Mouse (Mus musculus): Measurements from ENCODE around the gene Scnn1a. TPM values are rescaled to one million over a fixed set of nuclear protein-coding genes. Genes with fewer than 3 reads are reported as not detected.
A peak's percentile ranks its signal among the peaks of the same experiment; 100 is the strongest.

Scnn1a gene
- polyA plus RNA-seq, 1 experiment from 2014 or later: 0.93 TPM

DNA sequence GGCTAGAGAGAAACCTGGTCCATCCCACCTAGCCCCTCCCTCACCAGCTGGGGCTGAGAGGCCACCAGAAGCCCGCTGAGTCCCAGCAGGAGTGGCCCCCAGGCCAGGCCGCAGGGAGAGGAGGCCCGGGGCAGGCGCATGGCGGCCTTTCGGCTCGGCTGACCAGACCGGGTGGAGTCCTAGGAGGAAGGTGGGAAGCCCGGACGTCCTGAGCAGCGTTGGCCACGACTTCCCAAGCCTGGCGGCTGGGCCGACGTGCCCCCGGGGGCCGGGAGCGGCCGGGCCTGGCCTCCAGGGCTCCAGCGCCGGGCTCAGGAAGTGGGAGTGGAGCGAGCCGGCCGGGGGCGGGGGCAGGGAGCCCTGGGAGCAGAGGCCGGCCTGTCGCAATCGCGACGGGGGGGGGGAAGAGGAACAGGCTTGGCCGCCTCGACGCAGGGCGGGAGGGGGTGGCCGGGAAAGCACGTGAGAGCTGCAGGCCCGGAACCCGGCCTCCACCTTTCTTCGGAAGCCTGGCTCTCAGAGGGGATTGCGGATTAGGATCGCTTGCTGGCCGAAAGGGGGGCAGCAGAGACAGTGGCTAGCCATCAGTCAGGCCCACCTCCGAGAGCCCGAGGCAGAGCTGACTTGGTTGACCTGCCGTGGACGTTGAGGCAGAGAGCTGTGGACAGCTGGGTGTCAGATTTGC lies 6.8 kb upstream of the Scnn1a start, which contains the start of gene Ltbr:
TSS of gene Ltbr (minus strand) at position 340 of the 685 bp plus-strand sequence.
- peak; percentile 74 for ATAC-seq (replicated peaks; ENCODE audit: insufficient number of reproducible peaks, low FRiP score, low TSS enrichment)
- Histone ChIP-seq H3K4me1 (ENCODE audit: control insufficient read depth, insufficient read depth, low read length) (peaks cover 25% of the 10 kb centered on the region), H3K27me3 (ENCODE audit: control insufficient read depth, insufficient read depth, low read length) (no peaks in the 10 kb centered on the region), H3K27ac (ENCODE audit: low read depth, low read length) (peak within 1 kb of the TSS; percentile 32), H3K4me2 (peak within 1 kb of the TSS; percentile 78), H3K36me3 (ENCODE audit: control insufficient read depth, insufficient read depth, low read length) (0 out of 2 replicates have a peak, but pooled peaks cover 2% of the 10 kb centered on the region), H3K4me3 (ENCODE audit: low read depth, low read length) (peak within 1 kb of the TSS; percentile 47), H3K9ac (ENCODE audit: low read depth, low read length) (peak within 1 kb of the TSS; percentile 88), H3K9me3 (replicated peaks; ENCODE audit: control insufficient read depth, low read length) (no peaks in the 10 kb centered on the region)
- WGBS (ENCODE audit: insufficient replicate concordance): 2% methylated on average over 40 of the region's 46 CpGs

DNA sequence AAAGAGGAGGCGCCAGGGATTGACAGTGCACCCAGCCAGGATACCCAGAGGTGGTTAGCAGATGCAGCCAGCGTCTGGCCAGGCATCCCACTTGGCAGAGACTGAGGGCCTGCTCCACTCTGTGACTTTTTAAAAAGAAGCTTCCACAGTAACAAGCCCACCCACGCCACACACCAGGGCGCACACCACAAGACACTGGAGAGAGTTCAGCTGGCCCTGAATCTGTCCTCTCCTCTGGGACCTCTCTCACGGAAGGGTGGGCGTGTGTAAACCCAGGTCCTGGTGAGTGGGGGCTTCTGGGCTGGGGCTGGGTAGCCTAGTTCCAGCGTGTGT lies 6.3 kb upstream of the Scnn1a start:
- H3K9me3 ChIP-seq (replicated peaks; ENCODE audit: control insufficient read depth, low read length): no peaks in the 10 kb centered on the region
- peak overlapping the region; percentile 32; the same call in 1 of the 2 replicates for H3K27ac ChIP-seq (ENCODE audit: low read depth, low read length)
- H3K4me2 ChIP-seq: peak overlapping the region; percentile 78
- H3K27me3 ChIP-seq (ENCODE audit: control insufficient read depth, insufficient read depth, low read length): no peaks in the 10 kb centered on the region; the same call in 1 of the 2 replicates
- H3K4me3 ChIP-seq (ENCODE audit: low read depth, low read length): peak overlapping the region; percentile 47
- 0 out of 2 replicates have a peak, but pooled peaks cover 2% of the 10 kb centered on the region for H3K36me3 ChIP-seq (ENCODE audit: control insufficient read depth, insufficient read depth, low read length)
- ATAC-seq (replicated peaks; ENCODE audit: insufficient number of reproducible peaks, low FRiP score, low TSS enrichment): peak; percentile 14; the same call in 1 of the 2 replicates
- peaks cover 24% of the 10 kb centered on the region for H3K4me1 ChIP-seq (ENCODE audit: control insufficient read depth, insufficient read depth, low read length)
- H3K9ac ChIP-seq (ENCODE audit: low read depth, low read length): peak overlapping the region; percentile 88
- 48% methylated on average over 7 of the region's 7 CpGs for WGBS (ENCODE audit: insufficient replicate concordance)

GRCm38 (mm10) chr6:125314746-125315145 lies 5.7 kb upstream of the Scnn1a start:
- no peak for ATAC-seq (replicated peaks; ENCODE audit: insufficient number of reproducible peaks, low FRiP score, low TSS enrichment)
- H3K4me2 ChIP-seq: no peak overlapping the region
- WGBS (ENCODE audit: insufficient replicate concordance): 74% methylated on average over 6 of the region's 6 CpGs
- H3K9ac ChIP-seq (ENCODE audit: low read depth, low read length): no peak overlapping the region
- H3K27me3 ChIP-seq (ENCODE audit: control insufficient read depth, insufficient read depth, low read length): peaks cover 4% of the 10 kb centered on the region
- no peaks in the 10 kb centered on the region for H3K9me3 ChIP-seq (replicated peaks; ENCODE audit: control insufficient read depth, low read length)
- peaks cover 21% of the 10 kb centered on the region for H3K4me1 ChIP-seq (ENCODE audit: control insufficient read depth, insufficient read depth, low read length)
- H3K27ac ChIP-seq (ENCODE audit: low read depth, low read length): no peak overlapping the region
- no peak overlapping the region for H3K4me3 ChIP-seq (ENCODE audit: low read depth, low read length)
- H3K36me3 ChIP-seq (ENCODE audit: control insufficient read depth, insufficient read depth, low read length): 0 out of 2 replicates have a peak, but pooled peaks cover 2% of the 10 kb centered on the region

DNA sequence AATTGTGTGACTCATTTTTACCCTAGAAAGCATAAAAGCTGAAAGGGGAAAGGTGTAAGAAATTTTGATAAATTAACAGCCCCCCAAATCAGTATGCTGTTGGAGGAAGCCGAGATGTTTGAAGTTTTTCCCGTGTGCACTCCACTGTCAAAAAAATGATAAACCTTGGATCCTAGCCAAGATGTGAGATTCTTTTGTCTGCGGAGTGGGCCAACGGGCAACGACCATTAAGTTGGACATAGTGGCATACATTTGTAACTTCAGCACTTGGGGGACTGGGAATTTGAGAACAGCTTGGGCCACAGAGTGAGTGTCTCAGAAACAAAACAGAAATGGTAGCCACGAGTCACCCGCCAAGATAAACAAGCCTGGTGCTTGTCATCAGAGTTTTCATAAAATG lies 3.4 kb upstream of the Scnn1a start:
- Histone ChIP-seq H3K4me1 (ENCODE audit: control insufficient read depth, insufficient read depth, low read length) (peaks cover 22% of the 10 kb centered on the region), H3K9me3 (replicated peaks; ENCODE audit: control insufficient read depth, low read length) (no peaks in the 10 kb centered on the region), H3K27ac (ENCODE audit: low read depth, low read length) (no peak overlapping the region), H3K4me2 (no peak overlapping the region), H3K36me3 (ENCODE audit: control insufficient read depth, insufficient read depth, low read length) (no peaks in the 10 kb centered on the region), H3K9ac (ENCODE audit: low read depth, low read length) (no peak overlapping the region), H3K4me3 (ENCODE audit: low read depth, low read length) (no peak overlapping the region), H3K27me3 (ENCODE audit: control insufficient read depth, insufficient read depth, low read length) (peaks cover 27% of the 10 kb centered on the region)
- WGBS (ENCODE audit: insufficient replicate concordance): 50% methylated on average over 7 of the region's 7 CpGs
- ATAC-seq (replicated peaks; ENCODE audit: insufficient number of reproducible peaks, low FRiP score, low TSS enrichment): no peak

DNA sequence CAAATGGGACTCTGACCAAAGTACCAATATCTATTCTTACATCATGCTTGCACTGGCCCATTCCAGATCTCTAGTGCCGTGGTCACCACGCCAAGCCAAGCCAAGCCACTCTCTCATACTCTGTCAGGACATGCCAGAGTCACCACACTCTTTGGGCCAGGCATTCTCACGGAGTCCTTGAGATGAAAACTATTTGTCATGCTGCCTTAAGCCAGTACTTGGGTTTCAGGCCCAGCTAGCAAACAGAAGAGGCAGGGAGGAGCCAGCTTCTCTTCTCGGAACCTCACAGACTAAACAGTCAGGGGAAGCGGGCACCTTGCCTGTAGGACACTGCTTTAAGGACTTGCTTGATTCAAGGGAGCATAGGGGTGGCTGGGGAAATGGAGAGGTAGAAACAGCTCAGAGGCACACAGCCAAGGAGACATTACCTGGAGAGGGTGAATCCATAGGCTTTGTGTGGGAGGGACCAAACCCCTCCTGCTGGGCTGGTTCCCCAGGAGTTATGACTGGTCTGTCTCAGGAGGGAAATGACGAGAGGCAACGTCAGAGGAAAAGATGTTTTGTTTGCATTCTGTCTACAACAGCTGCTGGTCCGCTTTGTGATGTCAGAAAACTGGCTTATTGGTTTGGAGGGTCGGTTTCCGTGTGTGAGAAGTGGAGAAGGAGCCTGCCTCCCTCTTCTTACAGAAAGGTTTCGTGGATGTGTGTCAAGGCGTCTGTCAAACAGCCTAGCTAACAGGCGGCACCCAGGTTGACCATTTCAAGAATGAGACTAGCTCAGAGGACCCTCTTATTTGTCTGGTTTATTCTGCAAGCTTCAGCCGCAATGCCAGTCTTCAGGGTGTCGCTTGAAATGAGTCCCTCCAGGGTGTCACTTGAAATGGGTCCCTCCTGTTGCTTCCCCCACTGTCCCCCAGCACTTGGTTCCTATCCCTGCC lies 1.2 kb upstream of the Scnn1a start:
- Histone ChIP-seq H3K4me3 (ENCODE audit: low read depth, low read length) (no peak overlapping the region), H3K9ac (ENCODE audit: low read depth, low read length) (no peak overlapping the region), H3K4me1 (ENCODE audit: control insufficient read depth, insufficient read depth, low read length) (peaks cover 8% of the 10 kb centered on the region), H3K27ac (ENCODE audit: low read depth, low read length) (no peak overlapping the region), H3K27me3 (ENCODE audit: control insufficient read depth, insufficient read depth, low read length) (peaks cover 44% of the 10 kb centered on the region), H3K36me3 (ENCODE audit: control insufficient read depth, insufficient read depth, low read length) (no peaks in the 10 kb centered on the region), H3K9me3 (replicated peaks; ENCODE audit: control insufficient read depth, low read length) (no peaks in the 10 kb centered on the region), H3K4me2 (no peak overlapping the region)
- ATAC-seq (replicated peaks; ENCODE audit: insufficient number of reproducible peaks, low FRiP score, low TSS enrichment): no peak
- WGBS (ENCODE audit: insufficient replicate concordance): 58% methylated on average over 15 of the region's 15 CpGs

- Histone ChIP-seq H3K27me3 (ENCODE audit: control insufficient read depth, insufficient read depth, low read length) (peaks cover 44% of the 10 kb centered on the region), H3K9ac (ENCODE audit: low read depth, low read length) (no peak overlapping the region), H3K9me3 (replicated peaks; ENCODE audit: control insufficient read depth, low read length) (no peaks in the 10 kb centered on the region), H3K4me1 (ENCODE audit: control insufficient read depth, insufficient read depth, low read length) (peaks cover 7% of the 10 kb centered on the region; the same call in 1 of the 2 replicates), H3K27ac (ENCODE audit: low read depth, low read length) (no peak overlapping the region), H3K36me3 (ENCODE audit: control insufficient read depth, insufficient read depth, low read length) (no peaks in the 10 kb centered on the region), H3K4me3 (ENCODE audit: low read depth, low read length) (no peak overlapping the region), H3K4me2 (no peak overlapping the region)
- no peak for ATAC-seq (replicated peaks; ENCODE audit: insufficient number of reproducible peaks, low FRiP score, low TSS enrichment)
Measured at GRCm38 (mm10) chr6:125319919-125320296, 551 bp upstream of the Scnn1a start.

- Histone ChIP-seq H3K27me3 (ENCODE audit: control insufficient read depth, insufficient read depth, low read length) (peaks cover 46% of the 10 kb centered on the region), H3K9ac (ENCODE audit: low read depth, low read length) (no peak overlapping the region)
- 11% methylated on average over 26 of the region's 26 CpGs for WGBS (ENCODE audit: insufficient replicate concordance)
Measured at GRCm38 (mm10) chr6:125321114-125321855, 826 bp downstream of the Scnn1a start.

GRCm38 (mm10) chr6:125322794-125323193 lies 2.3 kb downstream of the Scnn1a start:
- H3K27ac ChIP-seq (ENCODE audit: low read depth, low read length): no peak overlapping the region
- ATAC-seq (replicated peaks; ENCODE audit: insufficient number of reproducible peaks, low FRiP score, low TSS enrichment): no peak
- no peak overlapping the region for H3K9ac ChIP-seq (ENCODE audit: low read depth, low read length)
- H3K27me3 ChIP-seq (ENCODE audit: control insufficient read depth, insufficient read depth, low read length): peaks cover 46% of the 10 kb centered on the region
- no peak overlapping the region for H3K4me3 ChIP-seq (ENCODE audit: low read depth, low read length)
- H3K4me2 ChIP-seq: no peak overlapping the region
- peaks cover 9% of the 10 kb centered on the region for H3K4me1 ChIP-seq (ENCODE audit: control insufficient read depth, insufficient read depth, low read length)
- WGBS (ENCODE audit: insufficient replicate concordance): 59% methylated on average over 13 of the region's 13 CpGs
- no peaks in the 10 kb centered on the region for H3K9me3 ChIP-seq (replicated peaks; ENCODE audit: control insufficient read depth, low read length)
- no peaks in the 10 kb centered on the region for H3K36me3 ChIP-seq (ENCODE audit: control insufficient read depth, insufficient read depth, low read length)

More at GRCm38 (mm10) chr6:125321114-125321855, 826 bp downstream of the Scnn1a start:
- Histone ChIP-seq H3K4me3 (ENCODE audit: low read depth, low read length) (no peak overlapping the region), H3K4me2 (peak overlapping the region; percentile 1; the same call in 1 of the 2 replicates), H3K27ac (ENCODE audit: low read depth, low read length) (no peak overlapping the region), H3K9me3 (replicated peaks; ENCODE audit: control insufficient read depth, low read length) (no peaks in the 10 kb centered on the region), H3K36me3 (ENCODE audit: control insufficient read depth, insufficient read depth, low read length) (no peaks in the 10 kb centered on the region), H3K4me1 (ENCODE audit: control insufficient read depth, insufficient read depth, low read length) (peaks cover 12% of the 10 kb centered on the region)
- no peak for ATAC-seq (replicated peaks; ENCODE audit: insufficient number of reproducible peaks, low FRiP score, low TSS enrichment)
